Mouse (Mus musculus) heart, adult 18-20 months (tissue): ENCODE data around the gene Hipk4. TPM values are rescaled to one million over a fixed set of nuclear protein-coding genes. Genes with fewer than 3 reads are reported as not detected.
A peak's percentile ranks its signal among the peaks of the same experiment; 100 is the strongest.
"Not testable (repeated sequence)": the region's sequence is repeated elsewhere in the genome, so short reads cannot be mapped to it uniquely, and the experiment has no call there.

ENCODE experiments used
- DNase-seq, 2 experiments: peaks; one replicate each; pipeline ENCODE4 v3.0.0; 2021 to 2022; ENCODE audit warnings: mixed read lengths in 1 of 2
- total RNA-seq, 2 experiments: library from RNA; stranded (reverse); gene quantifications; 2 replicates each; pipeline ENCODE4 v1.2.3; 2021

The Hipk4 gene
- total RNA-seq, 2 experiments from 2014 or later = 0.10 TPM; not detected in 1

GRCm38 (mm10) chr7:27494659-27495367 is 28.3 kb upstream of the Hipk4 start:
- not testable (repeated sequence) for DNase-seq

- DNase-seq = no peak
Observed at GRCm38 (mm10) chr7:27499036-27499435, 24.0 kb upstream of the Hipk4 start, which contains the start of gene Prx. TSS of gene Prx (plus strand) at chr7:27499324.

- DNase-seq = peak; percentile 61 to 80
Observed at GRCm38 (mm10) chr7:27501620-27502019, 21.4 kb upstream of the Hipk4 start.

DNA sequence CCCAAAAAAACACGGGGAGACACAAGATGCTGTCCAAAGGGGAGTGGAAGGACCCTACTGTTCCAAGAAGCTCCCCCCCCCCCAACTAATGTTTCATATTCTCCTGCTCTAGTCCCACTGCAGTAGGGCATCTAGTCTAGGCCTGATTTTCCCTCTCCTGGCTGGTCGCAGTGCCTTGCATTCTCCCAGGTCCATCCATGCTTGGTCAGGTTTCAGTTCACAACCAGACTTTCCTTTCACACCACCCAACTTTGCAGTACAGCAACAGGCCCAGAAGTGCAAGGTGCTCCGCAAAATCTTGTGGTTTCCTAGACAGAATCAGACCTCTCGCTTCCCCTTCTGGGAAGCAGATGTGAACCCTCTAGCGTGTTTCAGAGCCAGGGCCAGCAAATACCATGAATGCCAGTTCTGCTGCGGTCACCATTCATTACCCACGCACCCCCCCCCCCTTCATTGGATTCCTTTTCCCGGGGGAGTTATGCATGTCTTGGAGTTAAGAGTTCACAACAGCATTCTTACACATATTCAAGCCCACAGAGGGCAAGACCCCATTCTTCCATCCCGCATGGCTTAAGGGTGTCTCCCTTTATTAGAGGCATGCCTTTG is 16.2 kb upstream of the Hipk4 start:
- DNase-seq = no peak

- peak; percentile 97 to 99 for DNase-seq
Observed at GRCm38 (mm10) chr7:27507711-27508647, 15.1 kb upstream of the Hipk4 start.

DNA sequence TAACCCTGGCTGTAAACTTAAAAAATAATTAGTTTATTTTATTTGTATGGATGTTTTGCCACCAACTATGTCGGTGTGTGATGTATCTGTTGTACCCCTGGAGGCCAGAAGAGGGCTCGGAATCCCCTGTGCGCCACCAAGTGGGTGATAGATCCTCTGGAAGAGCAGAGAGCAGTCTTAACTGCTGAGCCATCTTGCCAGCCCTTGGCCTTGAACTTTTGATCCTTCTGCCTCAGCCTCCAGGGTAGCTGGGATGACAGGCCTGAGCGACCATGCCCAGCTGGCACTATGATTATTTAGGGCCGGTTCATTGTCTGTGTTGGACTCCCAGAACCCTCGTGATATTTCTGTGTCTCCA is 14.4 kb upstream of the Hipk4 start:
- peak; percentile 68 to 74 for DNase-seq

DNA sequence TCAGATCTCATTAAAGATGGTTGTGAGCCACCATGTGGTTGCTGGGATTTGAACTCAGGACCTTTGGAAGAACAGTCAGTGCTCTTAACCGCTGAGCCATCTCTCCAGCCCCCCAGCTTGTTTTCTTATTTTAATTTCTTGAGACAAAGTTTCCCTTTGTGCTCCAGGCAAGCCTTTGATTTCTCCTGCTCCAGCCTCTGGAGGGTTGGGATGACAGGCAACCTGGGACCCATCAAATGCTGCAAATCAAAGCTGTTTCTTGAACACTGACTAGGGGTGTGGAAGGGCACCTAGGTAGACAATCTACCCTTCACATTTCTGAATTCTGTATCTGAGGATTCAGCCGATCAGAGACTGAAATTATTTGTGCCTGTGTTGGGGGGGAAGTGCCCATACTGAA is 12.3 kb upstream of the Hipk4 start:
- no peak for DNase-seq

- DNase-seq = no peak
Observed at GRCm38 (mm10) chr7:27514961-27515360, 8.1 kb upstream of the Hipk4 start.

DNA sequence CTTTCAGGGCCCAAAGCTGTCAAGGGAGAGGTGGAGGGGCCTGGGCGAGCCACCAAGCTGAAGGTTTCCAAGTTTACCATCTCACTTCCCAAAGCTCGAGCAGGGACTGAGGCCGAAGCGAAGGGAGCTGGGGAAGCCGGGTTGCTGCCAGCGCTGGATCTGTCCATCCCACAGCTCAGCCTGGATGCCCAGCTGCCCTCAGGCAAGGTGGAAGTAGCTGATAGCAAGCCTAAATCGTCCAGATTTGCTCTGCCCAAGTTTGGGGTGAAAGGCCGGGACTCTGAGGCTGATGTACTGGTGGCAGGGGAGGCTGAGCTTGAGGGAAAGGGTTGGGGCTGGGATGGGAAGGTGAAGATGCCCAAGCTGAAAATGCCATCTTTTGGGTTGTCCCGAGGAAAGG is 4.8 kb upstream of the Hipk4 start:
- DNase-seq = no peak

GRCm38 (mm10) chr7:27520104-27520503 is 3.0 kb upstream of the Hipk4 start:
- no peak for DNase-seq

GRCm38 (mm10) chr7:27520599-27520998 is 2.5 kb upstream of the Hipk4 start:
- DNase-seq = no peak

- DNase-seq = no peak
Observed at GRCm38 (mm10) chr7:27523805-27524204, 738 bp downstream of the Hipk4 start.

GRCm38 (mm10) chr7:27526039-27526827 is 3.2 kb downstream of the Hipk4 start:
- DNase-seq = peak; percentile 69 to 87

GRCm38 (mm10) chr7:27529070-27529469 is 6.0 kb downstream of the Hipk4 start:
- DNase-seq = no peak

DNA sequence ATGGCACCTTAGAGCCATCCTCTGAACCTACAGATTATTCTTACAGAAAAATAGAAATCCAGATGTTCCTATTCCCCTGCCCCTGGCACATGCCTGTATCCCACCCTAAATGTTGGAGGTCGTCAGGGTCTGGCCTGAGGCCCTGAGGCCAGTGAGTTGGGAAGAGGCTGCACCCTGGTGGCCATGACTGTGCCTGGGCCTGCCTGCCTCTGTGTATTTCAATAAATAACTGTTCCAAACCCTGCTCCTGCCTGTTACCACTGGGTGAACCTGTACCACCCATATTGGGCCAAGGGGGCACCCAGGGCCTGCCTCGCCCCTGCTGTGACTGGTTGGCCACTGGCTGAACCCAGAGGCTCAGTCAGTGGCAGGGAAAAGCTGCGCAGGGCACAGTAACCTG is 7.9 kb downstream of the Hipk4 start:
- no peak for DNase-seq

DNA sequence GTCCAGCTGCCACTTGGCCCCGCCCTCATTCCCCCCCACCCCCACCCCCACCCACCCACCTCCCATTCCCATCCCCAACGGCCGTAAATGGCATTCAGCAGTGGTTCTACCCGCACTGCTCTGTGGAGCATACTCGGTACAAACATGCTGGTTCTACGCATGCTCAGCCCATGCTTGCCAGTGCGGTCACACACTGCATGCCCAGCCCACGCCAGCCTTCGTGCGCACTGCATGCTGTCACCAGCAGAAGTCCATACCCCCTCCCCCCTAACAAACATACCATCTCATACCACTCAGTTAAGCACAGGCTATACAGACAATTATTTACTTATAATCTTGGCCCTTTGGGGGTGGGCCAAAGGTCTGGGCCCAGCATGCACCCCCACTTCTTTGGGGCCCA is 8.6 kb downstream of the Hipk4 start:
- DNase-seq = no peak

- DNase-seq = peak in 1 of 2 experiments; percentile 12
Observed at GRCm38 (mm10) chr7:27532480-27533050, 9.5 kb downstream of the Hipk4 start.

- no peak for DNase-seq
Observed at GRCm38 (mm10) chr7:27535386-27535785, 12.3 kb downstream of the Hipk4 start.

DNA sequence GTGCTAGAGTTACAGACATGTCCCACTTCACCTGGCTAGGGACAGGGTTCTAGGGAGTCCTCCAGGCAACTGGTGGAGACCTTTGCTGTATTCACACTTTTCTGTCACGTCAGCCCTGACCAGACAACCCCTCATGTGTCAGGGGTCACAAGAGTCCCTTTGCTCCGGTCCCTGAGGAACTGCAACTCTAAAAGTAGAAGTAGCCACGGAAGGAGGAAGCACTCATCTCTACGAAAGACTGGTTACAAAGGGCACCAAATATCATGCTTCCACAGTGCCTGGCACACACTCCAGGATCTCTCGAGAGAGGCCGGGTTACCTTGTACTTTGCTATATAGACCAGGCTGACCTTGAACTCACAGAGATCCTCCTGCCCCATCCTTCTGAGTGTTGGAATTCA is 13.6 kb downstream of the Hipk4 start:
- peak in 1 of 2 experiments; percentile 17 for DNase-seq

DNA sequence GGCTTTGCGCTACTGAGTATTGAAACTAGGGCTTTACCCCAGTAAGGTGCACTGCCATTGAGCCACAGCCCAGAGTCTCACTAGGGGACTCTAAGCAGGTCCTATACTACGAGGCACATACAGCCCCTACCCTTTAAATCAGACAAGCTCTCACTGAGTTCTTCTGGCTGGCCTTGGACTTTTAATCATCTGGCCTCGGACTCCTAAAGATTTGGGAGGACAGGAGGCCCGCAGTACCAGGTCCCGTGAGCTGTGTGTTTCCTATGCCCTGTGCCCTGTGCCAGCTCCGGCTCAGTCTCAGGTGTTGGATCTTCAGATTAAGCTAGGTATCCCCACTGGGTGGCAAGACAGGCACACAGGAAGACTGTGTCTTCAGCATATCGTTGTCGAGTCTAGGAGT is 14.9 kb downstream of the Hipk4 start:
- no peak for DNase-seq

DNA sequence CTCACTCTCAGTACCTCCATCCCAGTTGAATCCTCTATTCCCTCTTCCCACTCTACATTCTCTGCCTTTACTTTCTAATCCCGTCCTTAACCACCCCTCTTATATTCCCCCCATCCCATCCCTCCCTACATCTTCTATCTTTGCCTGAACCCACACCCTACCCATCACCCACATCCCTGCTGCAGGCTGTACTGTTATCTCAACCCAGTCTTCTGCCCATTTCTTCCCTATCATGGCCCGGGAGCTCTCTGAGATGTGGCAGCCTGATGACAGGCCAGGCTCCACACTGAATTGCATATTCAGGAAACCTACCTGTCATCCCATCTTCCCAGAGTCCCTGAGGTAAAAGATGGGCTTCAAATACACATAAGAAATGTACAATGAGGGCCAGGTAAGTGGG is 15.7 kb downstream of the Hipk4 start:
- no peak for DNase-seq

DNA sequence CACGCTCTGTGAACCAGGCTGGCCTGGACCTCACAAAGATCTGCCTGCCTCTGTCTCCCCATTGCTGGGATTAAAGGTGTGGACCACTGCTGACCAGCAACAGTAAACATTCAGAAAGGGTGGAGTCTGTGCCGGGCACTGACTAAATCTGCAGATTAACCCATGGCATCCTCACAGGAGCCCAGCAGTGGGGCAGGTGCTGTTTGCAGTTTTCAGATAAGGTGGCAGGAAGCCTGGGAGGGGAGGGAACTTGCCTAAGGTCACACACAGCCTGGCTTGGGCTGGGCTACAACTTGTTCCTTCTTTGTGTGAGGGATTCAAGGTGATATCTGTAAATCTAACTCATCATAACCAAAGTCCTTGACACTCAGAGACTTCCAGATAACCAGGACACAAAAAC is 17.5 kb downstream of the Hipk4 start:
- no peak for DNase-seq
